ENCODE assay signal across 9 mouse cellular contexts in genomic region chr9:50692626-50693580, GRCm38 (mm10). TPM values are rescaled to one million over a fixed set of nuclear protein-coding genes. Genes with fewer than 3 reads are reported as not detected.
DNase-seq lines count a peak whose midpoint lies in the region; ATAC-seq lines count a peak whose summit lies in the region.
"Had no signal": no experiment of that assay in that cellular context is flagged by ENCODE, and none has a peak within 500 bp of the region (broad histone marks: within the 10 kb centered on the region; RNA-seq: fewer than 3 reads in every experiment).

No protein-coding gene starts in this region.

- peak overlapping the region; percentile 12; the same call in 1 of the 2 replicates for H3K4me2 ChIP-seq in hindbrain, embryonic 11.5 days (replicated peaks; ENCODE audit: low read depth, low read length)
- H3K4me2 ChIP-seq in hindbrain, embryonic 16.5 days (ENCODE audit: low read length): no peak overlapping the region
- peak overlapping the region; percentile 15; the same call in 1 of the 2 replicates for H3K4me2 ChIP-seq in forebrain, embryonic 11.5 days (ENCODE audit: low read depth, low read length, severe bottlenecking)
- peak overlapping the region; percentile 1; the same call in 1 of the 2 replicates for H3K4me2 ChIP-seq in neural tube, embryonic 11.5 days (ENCODE audit: low read depth)

- H3K27me3 ChIP-seq in hindbrain, embryonic 11.5 days (ENCODE audit: control insufficient read depth, insufficient read depth, low read length): no peaks in the 10 kb centered on the region
- no peaks in the 10 kb centered on the region for H3K27me3 ChIP-seq in hindbrain, embryonic 16.5 days (replicated peaks; ENCODE audit: control insufficient read depth, insufficient read depth, low read length)
- no peaks in the 10 kb centered on the region for H3K27me3 ChIP-seq in forebrain, embryonic 11.5 days (ENCODE audit: control insufficient read depth, insufficient read depth, low read length)
- H3K27me3 ChIP-seq in neural tube, embryonic 11.5 days (ENCODE audit: control insufficient read depth, insufficient read depth, low read length): no peaks in the 10 kb centered on the region

- H3K4me3 ChIP-seq in hindbrain, embryonic 11.5 days (ENCODE audit: low read depth, low read length): no peak overlapping the region
- H3K4me3 ChIP-seq in hindbrain, embryonic 16.5 days (ENCODE audit: low read length): no peak overlapping the region
- H3K4me3 ChIP-seq in forebrain, embryonic 11.5 days (ENCODE audit: low read depth, low read length): no peak overlapping the region
- no peak overlapping the region for H3K4me3 ChIP-seq in neural tube, embryonic 11.5 days (ENCODE audit: low read depth, low read length)
- H3K4me3 ChIP-seq: heart, adult 2 months had no signal

- peak; percentile 31 for DNase-seq in hindbrain, embryonic 11.5 days (ENCODE audit: low spot score)
- no peak for DNase-seq in forebrain, embryonic 11.5 days (ENCODE audit: low spot score)
- DNase-seq in kidney, postnatal 10 days: peak; percentile 38
- DNase-seq in neural tube, embryonic 11.5 days (ENCODE audit: low spot score): peak; percentile 53
- no peak for DNase-seq in thymus, postnatal 10 days (ENCODE audit: low spot score in 2 of 2)
- DNase-seq in cerebellum, adult 11-12 months: no peak
- no peak for DNase-seq in lung, postnatal 14 days

- 18% methylated on average over 13 of the region's 13 CpGs for WGBS in hindbrain, embryonic 11.5 days
- 18% methylated on average over 13 of the region's 13 CpGs for WGBS in hindbrain, embryonic 16.5 days
- WGBS in forebrain, embryonic 11.5 days: 19% methylated on average over 13 of the region's 13 CpGs
- 19% methylated on average over 13 of the region's 13 CpGs for WGBS in neural tube, embryonic 11.5 days

- no peak overlapping the region for H3K9ac ChIP-seq in hindbrain, embryonic 11.5 days (ENCODE audit: low read depth, low read length)
- H3K9ac ChIP-seq in hindbrain, embryonic 16.5 days (ENCODE audit: low read depth, low read length): no peak overlapping the region
- H3K9ac ChIP-seq in forebrain, embryonic 11.5 days (ENCODE audit: low read length): no peak overlapping the region
- peak overlapping the region; percentile 18; the same call in 1 of the 2 replicates for H3K9ac ChIP-seq in neural tube, embryonic 11.5 days (ENCODE audit: low read length)

- peak; percentile 73 for ATAC-seq in hindbrain, embryonic 11.5 days (ENCODE audit: low FRiP score)
- no peak for ATAC-seq in hindbrain, embryonic 16.5 days
- ATAC-seq in forebrain, embryonic 11.5 days (replicated peaks; ENCODE audit: low FRiP score): peak; percentile 45
- peak; percentile 78 for ATAC-seq in neural tube, embryonic 11.5 days (ENCODE audit: insufficient read depth, low FRiP score, low TSS enrichment)

- H3K27ac ChIP-seq in hindbrain, embryonic 11.5 days (ENCODE audit: low read depth, low read length): no peak overlapping the region
- H3K27ac ChIP-seq in hindbrain, embryonic 16.5 days (ENCODE audit: low read depth, low read length): no peak overlapping the region
- H3K27ac ChIP-seq in forebrain, embryonic 11.5 days (ENCODE audit: low read depth, low read length): no peak overlapping the region
- H3K27ac ChIP-seq in neural tube, embryonic 11.5 days (ENCODE audit: low read depth, low read length): peak overlapping the region; percentile 53
- H3K27ac ChIP-seq: heart, adult 2 months had no signal

- no peaks in the 10 kb centered on the region for H3K9me3 ChIP-seq in hindbrain, embryonic 11.5 days (ENCODE audit: control insufficient read depth, low read length)
- no peaks in the 10 kb centered on the region for H3K9me3 ChIP-seq in hindbrain, embryonic 16.5 days (ENCODE audit: control insufficient read depth, low read length)
- no peaks in the 10 kb centered on the region for H3K9me3 ChIP-seq in forebrain, embryonic 11.5 days (ENCODE audit: control insufficient read depth, low read length)
- no peaks in the 10 kb centered on the region for H3K9me3 ChIP-seq in neural tube, embryonic 11.5 days (ENCODE audit: control insufficient read depth, low read length)

- H3K4me1 ChIP-seq in hindbrain, embryonic 11.5 days (replicated peaks; ENCODE audit: control insufficient read depth, insufficient read depth, low read length): 0 out of 2 replicates have a peak, but pooled peaks cover 6% of the 10 kb centered on the region
- H3K4me1 ChIP-seq in hindbrain, embryonic 16.5 days (ENCODE audit: control insufficient read depth, insufficient read depth, low read depth, low read length): peaks cover 12% of the 10 kb centered on the region
- peaks cover 9% of the 10 kb centered on the region for H3K4me1 ChIP-seq in forebrain, embryonic 11.5 days (replicated peaks; ENCODE audit: control insufficient read depth, insufficient read depth, low read length)
- peaks cover 26% of the 10 kb centered on the region for H3K4me1 ChIP-seq in neural tube, embryonic 11.5 days (ENCODE audit: control insufficient read depth, insufficient read depth, low read length)

- H3K36me3 ChIP-seq in hindbrain, embryonic 11.5 days (ENCODE audit: control insufficient read depth, insufficient read depth, low read length): no peaks in the 10 kb centered on the region
- peaks cover 19% of the 10 kb centered on the region for H3K36me3 ChIP-seq in hindbrain, embryonic 16.5 days (ENCODE audit: control insufficient read depth, insufficient read depth, low read length)
- no peaks in the 10 kb centered on the region for H3K36me3 ChIP-seq in forebrain, embryonic 11.5 days (ENCODE audit: control insufficient read depth, insufficient read depth, low read length)
- no peaks in the 10 kb centered on the region for H3K36me3 ChIP-seq in neural tube, embryonic 11.5 days (ENCODE audit: control insufficient read depth, insufficient read depth, low read length)

RNA-seq across cellular contexts. Expression of gene Dlat, which starts 33.3 kb away (rescaled TPM):
- 54.9 and 59.2 TPM in 2 replicates for polyA plus RNA-seq in hindbrain, embryonic 11.5 days (2014; fragmentation: Nextera tagmentation; extraction: Ambion mirVana)
- polyA plus RNA-seq in hindbrain, embryonic 16.5 days (2015; fragmentation: Nextera tagmentation; extraction: Ambion mirVana): 58.8 and 60.1 TPM in 2 replicates
- polyA plus RNA-seq in forebrain, embryonic 11.5 days (2014; fragmentation: Nextera tagmentation; extraction: Ambion mirVana): 53.2 and 57.7 TPM in 2 replicates
- 70.6 and 74.9 TPM in 2 replicates for polyA plus RNA-seq in neural tube, embryonic 11.5 days (2014; fragmentation: Nextera tagmentation; extraction: Ambion mirVana)

RNA-seq across cellular contexts. Expression of gene Dixdc1, which starts 46.4 kb away (rescaled TPM):
- 25.2 and 31.0 TPM in 2 replicates for polyA plus RNA-seq in hindbrain, embryonic 11.5 days (2014; fragmentation: Nextera tagmentation; extraction: Ambion mirVana)
- 31.6 and 33.7 TPM in 2 replicates for polyA plus RNA-seq in hindbrain, embryonic 16.5 days (2015; fragmentation: Nextera tagmentation; extraction: Ambion mirVana)
- polyA plus RNA-seq in forebrain, embryonic 11.5 days (2014; fragmentation: Nextera tagmentation; extraction: Ambion mirVana): 18.1 and 19.5 TPM in 2 replicates
- 27.4 and 33.0 TPM in 2 replicates for polyA plus RNA-seq in neural tube, embryonic 11.5 days (2014; fragmentation: Nextera tagmentation; extraction: Ambion mirVana)

RNA-seq across cellular contexts. Expression of gene 2310030G06Rik, which starts 53.4 kb away (rescaled TPM):
- 1.3 and 1.7 TPM in 2 replicates for polyA plus RNA-seq in hindbrain, embryonic 11.5 days (2014; fragmentation: Nextera tagmentation; extraction: Ambion mirVana)
- 2.1 and 2.5 TPM in 2 replicates for polyA plus RNA-seq in hindbrain, embryonic 16.5 days (2015; fragmentation: Nextera tagmentation; extraction: Ambion mirVana)
- 0.79 and 2.3 TPM in 2 replicates for polyA plus RNA-seq in forebrain, embryonic 11.5 days (2014; fragmentation: Nextera tagmentation; extraction: Ambion mirVana)
- 1.1 and 1.3 TPM in 2 replicates for polyA plus RNA-seq in neural tube, embryonic 11.5 days (2014; fragmentation: Nextera tagmentation; extraction: Ambion mirVana)

RNA-seq across cellular contexts. Expression of gene Cryab, which starts 58.2 kb away (rescaled TPM):
- 5.9 and 7.4 TPM in 2 replicates for polyA plus RNA-seq in hindbrain, embryonic 11.5 days (2014; fragmentation: Nextera tagmentation; extraction: Ambion mirVana)
- polyA plus RNA-seq in hindbrain, embryonic 16.5 days (2015; fragmentation: Nextera tagmentation; extraction: Ambion mirVana): 16.3 and 20.9 TPM in 2 replicates
- 5.5 and 6.0 TPM in 2 replicates for polyA plus RNA-seq in forebrain, embryonic 11.5 days (2014; fragmentation: Nextera tagmentation; extraction: Ambion mirVana)
- polyA plus RNA-seq in neural tube, embryonic 11.5 days (2014; fragmentation: Nextera tagmentation; extraction: Ambion mirVana): 12.8 and 14.4 TPM in 2 replicates

RNA-seq across cellular contexts. Expression of gene Hspb2, which starts 59.3 kb away (rescaled TPM):
- polyA plus RNA-seq in hindbrain, embryonic 11.5 days (2014; fragmentation: Nextera tagmentation; extraction: Ambion mirVana): 1.9 and 2.4 TPM in 2 replicates
- polyA plus RNA-seq in hindbrain, embryonic 16.5 days (2015; fragmentation: Nextera tagmentation; extraction: Ambion mirVana): 1.1 and 5.2 TPM in 2 replicates
- 0.73 TPM in 1 of 2 replicates, not detected in the other for polyA plus RNA-seq in forebrain, embryonic 11.5 days (2014; fragmentation: Nextera tagmentation; extraction: Ambion mirVana)
- 8.4 and 8.6 TPM in 2 replicates for polyA plus RNA-seq in neural tube, embryonic 11.5 days (2014; fragmentation: Nextera tagmentation; extraction: Ambion mirVana)

Comparison
In these comparisons a context has a peak if more than half of its experiments do, and no peak if none do; other contexts are left out.
1. DNase-seq: peak in hindbrain, embryonic 11.5 days (single experiment), kidney, postnatal 10 days (single experiment) and neural tube, embryonic 11.5 days (single experiment); none in forebrain, embryonic 11.5 days (single experiment), thymus, postnatal 10 days (0 of 2), cerebellum, adult 11-12 months (single experiment) and lung, postnatal 14 days (single experiment).